Mouse (Mus musculus): ENCODE data around the gene Nfe2l1. TPM values are rescaled to one million over a fixed set of nuclear protein-coding genes. Genes with fewer than 3 reads are reported as not detected.

Gene Nfe2l1
- total and polyA plus RNA-seq, 3 experiments: 37.5 to 66.5 (median 47.0) TPM

GRCm38 (mm10) chr11:96774536-96774935, 55.2 kb downstream of the Nfe2l1 start:
- H3K9ac ChIP-seq (ENCODE audit: control insufficient read depth, low read depth, low read length, poor library complexity, severe bottlenecking): no peak overlapping the region
- peaks cover 5 to 6% of the 10 kb centered on the region in 2 experiments; a peak in 3 of 4 replicates for H3K36me3 ChIP-seq (ENCODE audit: control insufficient read depth in 1 of 2, insufficient read depth in 2 of 2, low read length in 2 of 2)
- no peaks in the 10 kb centered on the region for H3K9me3 ChIP-seq (replicated peaks; ENCODE audit: insufficient read depth, low read length)
- H3K4me1 ChIP-seq (ENCODE audit: control insufficient read depth in 1 of 2, insufficient read depth in 2 of 2, low read length in 2 of 2): no peaks in the 10 kb centered on the region; a peak in 2 of 4 replicates
- peaks cover 7% of the 10 kb centered on the region for H3K79me2 ChIP-seq (ENCODE audit: control insufficient read depth, insufficient read depth, low read length, poor library complexity)
- no peaks in the 10 kb centered on the region for H3K27me3 ChIP-seq (ENCODE audit: control insufficient read depth in 1 of 2, insufficient read depth in 2 of 2, low read length in 2 of 2)
- peak; percentile 51 for DNase-seq (ENCODE audit: low read depth, low spot score)
- no peak overlapping the region for H3K27ac ChIP-seq (ENCODE audit: control insufficient read depth, low read depth, low read length)
- H3K4me3 ChIP-seq (ENCODE audit: control insufficient read depth in 1 of 2, insufficient read depth in 1 of 2, low read depth in 2 of 2, low read length in 2 of 2): no peak overlapping the region
- TF ChIP-seq TCF12 (IDR thresholded peaks at IDR 0.05; ENCODE audit: low read depth, low read length) (no peak), SIN3A (IDR thresholded peaks at IDR 0.05; ENCODE audit: low read length) (no peak), ZNF384 (IDR thresholded peaks at IDR 0.05; ENCODE audit: low read depth, low read length) (no peak), GABPA (IDR thresholded peaks at IDR 0.05; ENCODE audit: low read depth, low read length) (no peak), TAL1 (IDR thresholded peaks at IDR 0.05; ENCODE audit: low read length) (no peak), BHLHE40 (IDR thresholded peaks at IDR 0.05; ENCODE audit: borderline replicate concordance, low read depth, low read length) (0 out of 2 replicates have a peak, but pooled peaks have one; percentile 14), ELF1 (IDR thresholded peaks at IDR 0.05; ENCODE audit: low read depth, low read length) (no peak), MAX (IDR thresholded peaks at IDR 0.05; ENCODE audit: low read length) (no peak), CHD2 (IDR thresholded peaks at IDR 0.05; ENCODE audit: low read length) (no peak), CTCF (IDR thresholded peaks at IDR 0.05 in 2 of 3, conservative IDR thresholded peaks at IDR 0.05 in 1 of 3; ENCODE audit: control insufficient read depth in 1 of 3, insufficient read depth in 1 of 3, low read depth in 2 of 3, low read length in 3 of 3, poor library complexity in 1 of 3, severe bottlenecking in 1 of 3) (peak in 2 of 3 experiments; percentile 20 to 42; a peak in 2 of 6 replicates), RAD21 (IDR thresholded peaks at IDR 0.05; ENCODE audit: low read depth, low read length) (no peak), USF1 (IDR thresholded peaks at IDR 0.05; ENCODE audit: low read depth, low read length) (no peak), CHD1 (IDR thresholded peaks at IDR 0.05; ENCODE audit: low read depth, low read length) (no peak), POLR2A (IDR thresholded peaks at IDR 0.05; ENCODE audit: control insufficient read depth in 1 of 2, insufficient read depth in 1 of 2, low read depth in 1 of 2, low read length in 2 of 2, poor library complexity in 1 of 2) (no peak), MEF2A (IDR thresholded peaks at IDR 0.05; ENCODE audit: extremely low read depth, insufficient replicate concordance, low read depth, low read length, poor library complexity, severe bottlenecking) (no peak), POLR2AphosphoS5 (IDR thresholded peaks at IDR 0.05; ENCODE audit: borderline replicate concordance, low read depth, low read length) (no peak), SMC3 (IDR thresholded peaks at IDR 0.05; ENCODE audit: low read depth, low read length) (no peak)

GRCm38 (mm10) chr11:96772413-96772812, 57.4 kb downstream of the Nfe2l1 start:
- Histone ChIP-seq H3K4me3 (ENCODE audit: control insufficient read depth in 1 of 2, insufficient read depth in 1 of 2, low read depth in 2 of 2, low read length in 2 of 2) (no peak overlapping the region), H3K27ac (ENCODE audit: control insufficient read depth, low read depth, low read length) (no peak overlapping the region)

More at GRCm38 (mm10) chr11:96772413-96772812, 57.4 kb downstream of the Nfe2l1 start:
- Histone ChIP-seq H3K9me3 (replicated peaks; ENCODE audit: insufficient read depth, low read length) (no peaks in the 10 kb centered on the region), H3K79me2 (ENCODE audit: control insufficient read depth, insufficient read depth, low read length, poor library complexity) (peaks cover 6% of the 10 kb centered on the region), H3K9ac (ENCODE audit: control insufficient read depth, low read depth, low read length, poor library complexity, severe bottlenecking) (no peak overlapping the region), H3K27me3 (ENCODE audit: control insufficient read depth in 1 of 2, insufficient read depth in 2 of 2, low read length in 2 of 2) (no peaks in the 10 kb centered on the region), H3K36me3 (ENCODE audit: control insufficient read depth in 1 of 2, insufficient read depth in 2 of 2, low read length in 2 of 2) (peaks cover 0 to 5% of the 10 kb centered on the region in 2 experiments; a peak in 3 of 4 replicates), H3K4me1 (ENCODE audit: control insufficient read depth in 1 of 2, insufficient read depth in 2 of 2, low read length in 2 of 2) (no peaks in the 10 kb centered on the region; a peak in 2 of 4 replicates)
- DNase-seq (ENCODE audit: low read depth, low spot score): no peak
- no peak for TF ChIP-seq MAFK (IDR thresholded peaks at IDR 0.05; ENCODE audit: borderline replicate concordance, low read depth, low read length)
- no peak for TF ChIP-seq UBTF (IDR thresholded peaks at IDR 0.05; ENCODE audit: borderline replicate concordance, insufficient read depth, low read depth, low read length)
- TF ChIP-seq CHD2 (IDR thresholded peaks at IDR 0.05; ENCODE audit: low read length): no peak
- TF ChIP-seq CHD1 (IDR thresholded peaks at IDR 0.05; ENCODE audit: low read depth, low read length): no peak
- no peak for TF ChIP-seq MEF2A (IDR thresholded peaks at IDR 0.05; ENCODE audit: extremely low read depth, insufficient replicate concordance, low read depth, low read length, poor library complexity, severe bottlenecking)
- TF ChIP-seq ZMIZ1 (IDR thresholded peaks at IDR 0.05; ENCODE audit: low read depth, low read length): no peak
- no peak for TF ChIP-seq TBP (IDR thresholded peaks at IDR 0.05; ENCODE audit: low read depth, low read length)

All from MEL (cell line).